8 mouse cellular contexts compared by ENCODE assay signal in genomic region chr6:127529451-127529850, GRCm38 (mm10). TPM values are rescaled to one million over a fixed set of nuclear protein-coding genes. Genes with fewer than 3 reads are reported as not detected.
DNase-seq lines count a peak whose midpoint lies in the region; ATAC-seq and TF ChIP-seq lines count a peak whose summit lies in the region.

No protein-coding gene starts in this region.

- no peaks in the 10 kb centered on the region for H3K9me3 ChIP-seq in lung, embryonic 16.5 days (ENCODE audit: control insufficient read depth, low read length)
- no peaks in the 10 kb centered on the region for H3K9me3 ChIP-seq in stomach, postnatal 0 days (ENCODE audit: control insufficient read depth, low read length)

- DNase-seq in layer of hippocampus, adult 11-12 months (ENCODE audit: low spot score) = peak; percentile 33
- DNase-seq in layer of hippocampus, adult 9-10 months (ENCODE audit: low spot score) = no peak
- DNase-seq in brain, adult 2 months (ENCODE audit: low read depth, low spot score) = peak; percentile 90
- DNase-seq in gastrocnemius, postnatal 14 days = peak; percentile 71
- peak; percentile 79 for DNase-seq in kidney, adult 2 months
- DNase-seq in stomach, postnatal 0 days (ENCODE audit: low spot score) = peak; percentile 74
- no peak for DNase-seq in thymus, postnatal 36 days

- no peaks in the 10 kb centered on the region for H3K4me1 ChIP-seq in kidney, adult 2 months (ENCODE audit: control insufficient read depth, insufficient read depth, low read length)
- peaks cover 13% of the 10 kb centered on the region for H3K4me1 ChIP-seq in lung, embryonic 16.5 days (replicated peaks; ENCODE audit: control insufficient read depth, insufficient read depth, low read length)
- no peaks in the 10 kb centered on the region for H3K4me1 ChIP-seq in stomach, postnatal 0 days (replicated peaks; ENCODE audit: control insufficient read depth, insufficient read depth)

- no peak for TF ChIP-seq POLR2A in kidney, adult 2 months (IDR thresholded peaks at IDR 0.05; ENCODE audit: low read depth, low read length)

- no peak overlapping the region for H3K27ac ChIP-seq in kidney, adult 2 months (ENCODE audit: insufficient read depth, low read depth, low read length)
- H3K27ac ChIP-seq in lung, embryonic 16.5 days (ENCODE audit: low read length) = peak overlapping the region; percentile 86
- no peak overlapping the region for H3K27ac ChIP-seq in stomach, postnatal 0 days (replicated peaks)

- H3K9ac ChIP-seq in lung, embryonic 16.5 days (ENCODE audit: low read length) = no peak overlapping the region
- H3K9ac ChIP-seq in stomach, postnatal 0 days (ENCODE audit: low read length) = no peak overlapping the region

- H3K27me3 ChIP-seq in kidney, adult 2 months (replicated peaks; ENCODE audit: control insufficient read depth, insufficient read depth, low read length) = no peaks in the 10 kb centered on the region
- H3K27me3 ChIP-seq in lung, embryonic 16.5 days (ENCODE audit: control insufficient read depth, insufficient read depth, low read depth, low read length) = no peaks in the 10 kb centered on the region
- H3K27me3 ChIP-seq in stomach, postnatal 0 days (ENCODE audit: control insufficient read depth, insufficient read depth, low read length) = no peaks in the 10 kb centered on the region

- 62% methylated on average over 2 of the region's 2 CpGs for WGBS in kidney, adult 2 months
- WGBS in lung, embryonic 16.5 days = 32% methylated on average over 2 of the region's 2 CpGs
- 61% methylated on average over 2 of the region's 2 CpGs for WGBS in stomach, postnatal 0 days

- no peak overlapping the region for H3K4me2 ChIP-seq in lung, embryonic 16.5 days (ENCODE audit: low read depth, low read length)
- H3K4me2 ChIP-seq in stomach, postnatal 0 days (replicated peaks; ENCODE audit: low read depth) = no peak overlapping the region

- no peak overlapping the region for H3K4me3 ChIP-seq in kidney, adult 2 months (ENCODE audit: insufficient read depth, low read depth, low read length)
- H3K4me3 ChIP-seq in lung, embryonic 16.5 days (ENCODE audit: low read length) = no peak overlapping the region
- H3K4me3 ChIP-seq in stomach, postnatal 0 days (ENCODE audit: low read depth, low read length) = no peak overlapping the region

- intact Hi-C loops in gastrocnemius, postnatal 14 days (cut with DNase I; ENCODE audit: low total_unique reads) = no loop called here

- H3K36me3 ChIP-seq in kidney, adult 2 months (ENCODE audit: control insufficient read depth, insufficient read depth, low read length) = no peaks in the 10 kb centered on the region
- H3K36me3 ChIP-seq in lung, embryonic 16.5 days (ENCODE audit: control insufficient read depth, insufficient read depth, low read length) = no peaks in the 10 kb centered on the region
- no peaks in the 10 kb centered on the region for H3K36me3 ChIP-seq in stomach, postnatal 0 days (ENCODE audit: control insufficient read depth, insufficient read depth, low read length)

- peak; percentile 58 for ATAC-seq in lung, embryonic 16.5 days (ENCODE audit: low read depth)
- peak; percentile 32; the same call in 1 of the 2 replicates for ATAC-seq in stomach, postnatal 0 days (ENCODE audit: low FRiP score, low TSS enrichment)

- TF ChIP-seq EP300 in stomach, postnatal 0 days (optimal IDR thresholded peaks at IDR 0.05) = no peak

- no peak for TF ChIP-seq CTCF in kidney, adult 2 months (conservative IDR thresholded peaks at IDR 0.05; ENCODE audit: insufficient read depth, insufficient read length, low read depth, low read length)
- no peak for TF ChIP-seq CTCF in stomach, postnatal 0 days (IDR thresholded peaks at IDR 0.05; ENCODE audit: low read depth)

RNA-seq across cellular contexts. Expression of gene Cracr2a, which starts 31.7 kb away (rescaled TPM):
- under 1 TPM; 0.42 to 0.94 TPM for total RNA-seq in gastrocnemius, postnatal 14 days (2021)
- polyA plus RNA-seq in kidney, adult 2 months (2012; rRNA removed) = 0.27 and 0.59 TPM in 2 replicates
- 4.3 and 4.7 TPM in 2 replicates for polyA plus RNA-seq in lung, embryonic 16.5 days (2015; fragmentation: Nextera tagmentation; extraction: Ambion mirVana)
- polyA plus RNA-seq in stomach, postnatal 0 days (2015; fragmentation: Nextera tagmentation; extraction: Ambion mirVana) = 0.74 and 0.96 TPM in 2 replicates

Comparison
In these comparisons a context has a peak if more than half of its experiments do, and no peak if none do; other contexts are left out.
1. DNase-seq: peak in layer of hippocampus, adult 11-12 months (single experiment), brain, adult 2 months (single experiment), gastrocnemius, postnatal 14 days (single experiment), kidney, adult 2 months (single experiment) and stomach, postnatal 0 days (single experiment); none in layer of hippocampus, adult 9-10 months (single experiment) and thymus, postnatal 36 days (0 of 2).